ENCODE assay signal across 8 mouse cellular contexts in genomic region chr17:32965623-32966290, GRCm38 (mm10). TPM values are rescaled to one million over a fixed set of nuclear protein-coding genes. Genes with fewer than 3 reads are reported as not detected.
DNase-seq lines count a peak whose midpoint lies in the region; ATAC-seq lines count a peak whose summit lies in the region.

Zfp472 (plus strand) TSS chr17:32965814.

- peak; percentile 97 for ATAC-seq in megakaryocyte progenitor cell, adult 5-6 weeks (replicated peaks; ENCODE audit: poor library complexity)

- peak; percentile 93 for DNase-seq in adipocyte (ENCODE audit: low spot score)
- DNase-seq in embryo, embryonic 10 days (ENCODE audit: low spot score): peak; percentile 96
- peak; percentile 79 for DNase-seq in gastrocnemius, postnatal 10 days
- DNase-seq in induced T-regulatory cell, adult 2 months (ENCODE audit: low read depth): peak; percentile 98
- peak; percentile 72 to 95 for DNase-seq in left cerebral cortex, adult 9 months (ENCODE audit: low spot score in 2 of 2)
- DNase-seq in right cerebral cortex, postnatal 14 days: peak; percentile 79
- DNase-seq in urinary bladder, postnatal 36 days (ENCODE audit: low spot score in 2 of 2): peak; percentile 90 to 94

RNA-seq across cellular contexts. Expression of gene Zfp472, which starts in this region (rescaled TPM):
- 1 to 10 TPM; 2.5 to 3.0 TPM for total RNA-seq in gastrocnemius, postnatal 10 days (2021)
- 19.2 and 23.1 TPM in 2 replicates for total RNA-seq in megakaryocyte progenitor cell, adult 5-6 weeks (2015)
- total RNA-seq in megakaryocyte progenitor cell, adult 5-6 weeks (2017): 19.1 and 20.9 TPM in 2 replicates

Comparison
In these comparisons a context has a peak if more than half of its experiments do, and no peak if none do; other contexts are left out.
1. Peak in every context shown above with its lines: DNase-seq and ATAC-seq.
2. RNA of gene Zfp472 (total RNA-seq): 19.1 to 23.1 TPM in megakaryocyte progenitor cell, adult 5-6 weeks; 2.5 to 3.0 TPM in gastrocnemius, postnatal 10 days; every median in the first group is over 4 times any median in the second.